Mouse (Mus musculus) limb, embryonic 14.5 days (tissue): Measurements from ENCODE around the gene Tfap2c. TPM values are rescaled to one million over a fixed set of nuclear protein-coding genes. Genes with fewer than 3 reads are reported as not detected.

Source experiments
- ATAC-seq: fragments of 200-750 bp; cut with Nextera tagmentation; 2 replicates; pipeline ENCODE4 v1.8.0; 2017; ENCODE audit warnings: low read depth, moderate number of reproducible peaks, moderate TSS enrichment; ENCODE audit not compliant: low FRiP score
- DNase-seq: peaks from one replicate; pipeline ENCODE4 v3.0.0-alpha.2; 2015; ENCODE audit warnings: low spot score
- H3K27ac ChIP-seq: fragments of 300-500 bp; sonication (generic); replicated peaks from 2 replicates; pipeline ENCODE4 v1.5.1; 2014; ENCODE audit warnings: low read depth, mild to moderate bottlenecking, low read length, moderate library complexity, mixed read lengths
- H3K27me3 ChIP-seq: fragments of 300-500 bp; sonication (generic); 2 replicates; pipeline ENCODE4 v1.6.1; 2014; ENCODE audit warnings: low read length, mixed read lengths; ENCODE audit not compliant: control insufficient read depth, insufficient read depth
- H3K36me3 ChIP-seq: fragments of 300-500 bp; sonication (generic); 2 replicates; pipeline ENCODE4 v1.6.1; 2014; ENCODE audit warnings: mild to moderate bottlenecking, low read length, moderate library complexity, mixed read lengths; ENCODE audit not compliant: control insufficient read depth, insufficient read depth
- H3K4me1 ChIP-seq: fragments of 300-500 bp; sonication (generic); 2 replicates; pipeline ENCODE4 v1.6.1; 2014; ENCODE audit warnings: antibody characterized with exemption, low read length, mixed read lengths; ENCODE audit not compliant: control insufficient read depth, insufficient read depth
- H3K4me2 ChIP-seq: fragments of 300-500 bp; sonication (generic); replicated peaks from 2 replicates; pipeline ENCODE4 v1.6.1; 2014; ENCODE audit warnings: low read depth, mild to moderate bottlenecking, low read length, moderate library complexity; ENCODE audit not compliant: severe bottlenecking
- H3K4me3 ChIP-seq: fragments of 300-500 bp; sonication (generic); replicated peaks from 2 replicates; pipeline ENCODE4 v1.5.1; 2014; ENCODE audit warnings: low read length
- H3K9ac ChIP-seq: fragments of 300-500 bp; sonication (generic); 2 replicates; pipeline ENCODE4 v1.6.1; 2014; ENCODE audit warnings: mild to moderate bottlenecking, low read depth, low read length, moderate library complexity; ENCODE audit not compliant: severe bottlenecking
- H3K9me3 ChIP-seq: fragments of 300-500 bp; sonication (generic); 2 replicates; pipeline ENCODE4 v1.6.1; 2016; ENCODE audit warnings: low read length; ENCODE audit not compliant: control insufficient read depth
- POLR2A ChIP-seq: fragments of 200-500 bp; IDR thresholded peaks from 2 replicates; pipeline ENCODE4 v1.8.0; 2012; ENCODE audit warnings: inconsistent platforms, mild to moderate bottlenecking, moderate library complexity, borderline replicate concordance; ENCODE audit not compliant: insufficient read depth, insufficient read length; ENCODE audit errors: extremely low read depth
- WGBS: fragments of 180-500 bp; shearing (Covaris S2); extraction: QIAGEN DNeasy Blood & Tissue Kit; methylation state at CpG from one replicate; pipeline ENCODE4 v1.1.7; 2014; 5-methylcytosine and 5-hydroxymethylcytosine counted together
- polyA plus RNA-seq, 2 experiments: library from polyadenylated mRNA; depleted of rRNA in 1 of 2; stranded (reverse) in 1 of 2; unstranded in 1 of 2; fragments of >200 nt; fragmentation: Nextera tagmentation in 1 of 2; extraction: Ambion mirVana in 1 of 2; gene quantifications; 2 replicates each; pipeline versions ENCODE4 v1.2.1 to v1.2.3; 2012 to 2014

Gene Tfap2c
- polyA plus RNA-seq, 2 experiments, result 7.7 to 10.0 TPM

- Histone ChIP-seq H3K4me1 (no peaks in the 10 kb centered on the region), H3K27ac (no peak overlapping the region), H3K36me3 (no peaks in the 10 kb centered on the region), H3K4me3 (no peak overlapping the region), H3K9ac (no peak overlapping the region), H3K4me2 (no peak overlapping the region), H3K27me3 (no peaks in the 10 kb centered on the region), H3K9me3 (no peaks in the 10 kb centered on the region)
- no peak for TF ChIP-seq POLR2A
- no peak for ATAC-seq
- 78% methylated on average over 8 of the region's 8 CpGs for WGBS
- no peak for DNase-seq
Measured at GRCm38 (mm10) chr2:172527175-172527574, 22.2 kb upstream of the Tfap2c start.

- Histone ChIP-seq H3K4me1 (peaks cover 7% of the 10 kb centered on the region), H3K4me3 (no peak overlapping the region), H3K27me3 (peaks cover 47% of the 10 kb centered on the region), H3K4me2 (no peak overlapping the region), H3K9me3 (peaks cover 13% of the 10 kb centered on the region), H3K36me3 (no peaks in the 10 kb centered on the region), H3K27ac (no peak overlapping the region), H3K9ac (no peak overlapping the region)
- ATAC-seq (no peak), DNase-seq (no peak)
- no peak for TF ChIP-seq POLR2A
- 35% methylated on average over 4 of the region's 4 CpGs for WGBS
Measured at GRCm38 (mm10) chr2:172543987-172544386, 5.4 kb upstream of the Tfap2c start.

- WGBS, result 18% methylated on average over 6 of the region's 6 CpGs
- Histone ChIP-seq H3K9me3 (peaks cover 10% of the 10 kb centered on the region), H3K4me3 (no peak overlapping the region), H3K27ac (no peak overlapping the region), H3K4me1 (peaks cover 12% of the 10 kb centered on the region), H3K4me2 (no peak overlapping the region), H3K9ac (no peak overlapping the region), H3K36me3 (no peaks in the 10 kb centered on the region), H3K27me3 (peaks cover 53% of the 10 kb centered on the region)
- no peak for TF ChIP-seq POLR2A
- DNase-seq, result no peak
- no peak for ATAC-seq
Measured at GRCm38 (mm10) chr2:172544601-172545127, 4.7 kb upstream of the Tfap2c start.

- H3K4me3 ChIP-seq, result no peak overlapping the region
- DNase-seq (no peak), ATAC-seq (no peak)
- no peaks in the 10 kb centered on the region for H3K36me3 ChIP-seq
- no peak overlapping the region for H3K4me2 ChIP-seq
- H3K9ac ChIP-seq, result no peak overlapping the region
- H3K27ac ChIP-seq, result no peak overlapping the region
- WGBS, result 6% methylated on average over 35 of the region's 35 CpGs
- TF ChIP-seq POLR2A, result no peak
- H3K27me3 ChIP-seq, result peaks cover 64% of the 10 kb centered on the region
- no peaks in the 10 kb centered on the region for H3K9me3 ChIP-seq
- H3K4me1 ChIP-seq, result peaks cover 23% of the 10 kb centered on the region
Measured at GRCm38 (mm10) chr2:172545592-172546235, 3.7 kb upstream of the Tfap2c start.

GRCm38 (mm10) chr2:172546551-172546950 is 2.8 kb upstream of the Tfap2c start:
- H3K4me1 ChIP-seq, result peaks cover 31% of the 10 kb centered on the region
- TF ChIP-seq POLR2A, result no peak
- DNase-seq, result no peak

More at GRCm38 (mm10) chr2:172546551-172546950, 2.8 kb upstream of the Tfap2c start:
- ATAC-seq, result no peak
- no peaks in the 10 kb centered on the region for H3K36me3 ChIP-seq
- H3K4me3 ChIP-seq, result no peak overlapping the region
- no peaks in the 10 kb centered on the region for H3K9me3 ChIP-seq
- H3K9ac ChIP-seq, result no peak overlapping the region
- 15% methylated on average over 16 of the region's 16 CpGs for WGBS
- no peak overlapping the region for H3K27ac ChIP-seq
- peaks cover 72% of the 10 kb centered on the region for H3K27me3 ChIP-seq
- no peak overlapping the region for H3K4me2 ChIP-seq
